Mouse (Mus musculus) lung, postnatal 0 days (tissue): ENCODE data around the gene Ell. TPM values are rescaled to one million over a fixed set of nuclear protein-coding genes. Genes with fewer than 3 reads are reported as not detected.
"Not testable (repeated sequence)": the region's sequence is repeated elsewhere in the genome, so short reads cannot be mapped to it uniquely, and the experiment has no call there.

ENCODE experiments used
- ATAC-seq: fragments of 200-750 bp; cut with Nextera tagmentation; 2 replicates; pipeline ENCODE4 v1.8.0; 2017; ENCODE audit warnings: moderate library complexity
- DNase-seq: peaks from one replicate; pipeline ENCODE4 v3.0.0-alpha.2; 2016; ENCODE audit warnings: low spot score
- H3K27ac ChIP-seq: fragments of 300-500 bp; sonication (generic); 2 replicates; pipeline ENCODE4 v1.5.1; 2014; ENCODE audit warnings: antibody characterized with exemption, mild to moderate bottlenecking, low read length, mixed read lengths
- H3K27me3 ChIP-seq: fragments of 300-500 bp; sonication (generic); replicated peaks from 2 replicates; pipeline ENCODE4 v1.6.1; 2014; ENCODE audit warnings: low read length, mixed read lengths; ENCODE audit not compliant: insufficient read depth
- H3K36me3 ChIP-seq: fragments of 300-500 bp; sonication (generic); 2 replicates; pipeline ENCODE4 v1.6.1; 2014; ENCODE audit warnings: low read length, mixed read lengths; ENCODE audit not compliant: insufficient read depth
- H3K4me1 ChIP-seq: fragments of 300-500 bp; sonication (generic); 2 replicates; pipeline ENCODE4 v1.6.1; 2014; ENCODE audit warnings: antibody characterized with exemption, low read depth, low read length, mixed read lengths; ENCODE audit not compliant: insufficient read depth
- H3K4me2 ChIP-seq: fragments of 300-500 bp; sonication (generic); replicated peaks from 2 replicates; pipeline ENCODE4 v1.6.1; 2014; ENCODE audit warnings: low read depth, mild to moderate bottlenecking, low read length, moderate library complexity, mixed read lengths
- H3K4me3 ChIP-seq: fragments of 300-500 bp; sonication (generic); 2 replicates; pipeline ENCODE4 v1.5.1; 2014; ENCODE audit warnings: low read depth, low read length
- H3K9ac ChIP-seq: fragments of 300-500 bp; sonication (generic); replicated peaks from 2 replicates; pipeline ENCODE4 v1.6.1; 2014; ENCODE audit warnings: low read depth, mild to moderate bottlenecking
- H3K9me3 ChIP-seq: fragments of 300-500 bp; sonication (generic); 2 replicates; pipeline ENCODE4 v1.6.1; 2016; ENCODE audit warnings: low read length, mixed read lengths
- CTCF ChIP-seq: IDR thresholded peaks from 2 replicates; pipeline ENCODE4 v1.5.1; 2016; ENCODE audit warnings: antibody characterized with exemption, mild to moderate bottlenecking
- EP300 ChIP-seq: IDR thresholded peaks from 2 replicates; pipeline ENCODE4 v1.6.1; 2016; ENCODE audit warnings: antibody characterized with exemption, mild to moderate bottlenecking, control low read depth
- WGBS: fragments of 180-500 bp; shearing (Covaris S2); extraction: QIAGEN DNeasy Blood & Tissue Kit; methylation state at CpG from one replicate; pipeline ENCODE4 v1.1.7; 2014; 5-methylcytosine and 5-hydroxymethylcytosine counted together
- polyA plus RNA-seq: library from polyadenylated mRNA; unstranded; fragments of >200 nt; fragmentation: Nextera tagmentation; extraction: Ambion mirVana; gene quantifications from 2 replicates; pipeline ENCODE4 v1.2.1, GENCODE M21; 2015

Gene Ell
- polyA plus RNA-seq, 1 experiment from 2014 or later, result 13.0 TPM

DNA sequence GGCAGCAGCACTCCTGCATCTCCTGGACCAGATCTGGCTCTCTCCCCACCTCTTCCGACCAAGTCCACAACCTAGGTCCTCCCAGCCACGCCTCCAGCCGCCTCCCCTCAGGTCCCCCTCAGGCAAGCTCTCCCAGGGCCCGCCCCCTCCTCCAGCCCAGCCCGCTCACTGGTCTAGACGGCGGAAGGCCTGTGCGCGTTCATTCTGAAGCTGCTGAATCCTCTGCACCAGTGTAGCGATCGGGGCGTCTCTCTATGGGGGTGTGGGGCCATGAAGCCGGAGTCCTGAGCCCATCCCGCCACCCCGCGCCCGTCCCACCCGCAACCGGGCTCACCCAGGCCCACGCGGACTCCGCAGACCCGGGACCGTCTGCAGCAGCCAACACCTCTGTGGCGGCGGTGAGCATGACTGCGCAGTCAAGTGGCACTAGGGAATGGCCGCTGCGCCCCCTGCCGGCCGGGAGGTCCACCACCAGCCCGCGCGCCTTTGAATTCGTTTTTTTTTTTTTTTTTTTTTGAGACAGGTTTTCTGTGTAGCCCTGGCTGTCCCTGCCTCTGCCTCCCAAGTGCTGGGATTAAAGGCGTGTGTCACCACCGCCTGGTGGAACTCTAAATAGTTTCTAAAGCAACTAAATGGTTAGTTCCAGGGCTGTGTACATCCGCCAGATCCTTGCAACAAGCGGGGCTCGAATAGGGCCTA lies 32.8 kb upstream of the Ell start, which contains the start of gene Rex1bd:
Gene Rex1bd, minus strand, starts transcription at position 425 of the 699 bp plus-strand sequence.
- Histone ChIP-seq H3K4me2 (peak within 1 kb of the TSS; percentile 71), H3K27ac (peak within 1 kb of the TSS; percentile 80), H3K9ac (peak within 1 kb of the TSS; percentile 62), H3K4me1 (peaks cover 22% of the 10 kb centered on the region), H3K36me3 (peaks cover 6% of the 10 kb centered on the region; the same call in 1 of the 2 replicates), H3K9me3 (no peaks in the 10 kb centered on the region), H3K27me3 (peaks cover 12% of the 10 kb centered on the region; the same call in 1 of the 2 replicates), H3K4me3 (peak within 1 kb of the TSS; percentile 76)
- peak; percentile 86 for ATAC-seq
- TF ChIP-seq CTCF (peak; percentile 88), EP300 (no peak)
- DNase-seq, result peak; percentile 97
- 5% methylated on average over 40 of the region's 40 CpGs for WGBS

DNA sequence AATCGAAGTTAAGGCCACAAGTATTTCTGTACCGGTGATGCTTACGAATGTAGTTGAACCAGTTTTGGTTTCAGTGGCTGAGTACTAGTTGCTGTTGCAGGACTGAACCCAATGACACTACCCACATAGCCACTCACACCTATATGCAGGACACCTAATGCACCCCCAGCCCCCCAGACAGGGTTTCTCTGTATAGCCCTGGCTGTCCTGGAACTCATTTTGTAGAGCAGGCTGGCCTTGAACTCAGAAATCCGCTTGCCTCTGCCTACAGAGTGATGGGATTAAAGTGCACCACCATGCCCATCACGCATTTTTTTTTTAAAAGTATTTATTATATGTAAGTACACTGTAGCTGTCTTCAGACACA lies 32.2 kb upstream of the Ell start:
- DNase-seq (no peak), ATAC-seq (no peak)
- Histone ChIP-seq H3K36me3 (peaks cover 6% of the 10 kb centered on the region; the same call in 1 of the 2 replicates), H3K4me3 (no peak overlapping the region), H3K27ac (no peak overlapping the region), H3K27me3 (peaks cover 8% of the 10 kb centered on the region; the same call in 1 of the 2 replicates), H3K4me2 (no peak overlapping the region), H3K9me3 (no peaks in the 10 kb centered on the region), H3K9ac (no peak overlapping the region), H3K4me1 (peaks cover 22% of the 10 kb centered on the region)
- 44% methylated on average over 5 of the region's 5 CpGs for WGBS
- TF ChIP-seq EP300, result no peak
- TF ChIP-seq CTCF, result no peak

DNA sequence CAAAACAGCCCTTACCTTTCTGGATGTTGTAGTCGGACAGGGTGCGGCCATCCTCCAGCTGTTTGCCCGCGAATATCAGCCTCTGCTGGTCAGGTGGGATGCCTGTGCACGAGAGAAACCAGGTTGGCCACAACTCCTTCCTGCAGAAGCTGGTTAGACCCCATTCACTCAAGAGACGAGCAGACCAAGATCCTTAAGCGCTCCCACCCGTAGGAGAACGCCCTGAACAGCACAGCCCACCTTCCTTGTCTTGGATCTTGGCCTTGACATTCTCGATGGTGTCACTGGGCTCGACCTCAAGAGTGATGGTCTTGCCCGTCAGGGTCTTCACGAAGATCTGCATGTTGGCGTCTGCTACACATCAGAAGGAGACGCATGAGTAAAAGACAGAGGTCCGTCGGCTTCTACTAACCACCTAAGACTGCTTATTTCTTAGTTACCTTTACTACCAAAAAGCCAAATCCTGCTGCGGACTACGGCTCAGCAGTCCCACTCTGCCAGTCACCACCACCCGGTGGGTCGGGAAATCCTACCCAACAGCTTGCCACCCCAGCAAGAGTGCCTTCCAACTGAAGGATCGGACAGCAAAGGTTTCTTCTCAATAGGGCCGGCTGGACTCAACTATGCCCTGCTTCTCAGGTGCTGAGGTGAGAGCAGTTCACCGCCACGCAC lies 29.8 kb upstream of the Ell start:
- Histone ChIP-seq H3K27me3 (no peaks in the 10 kb centered on the region), H3K9ac (peak overlapping the region; percentile 93), H3K27ac (peak overlapping the region; percentile 93), H3K36me3 (peaks cover 11% of the 10 kb centered on the region; the same call in 1 of the 2 replicates), H3K4me3 (peak overlapping the region; percentile 86), H3K9me3 (no peaks in the 10 kb centered on the region), H3K4me1 (peaks cover 19% of the 10 kb centered on the region; the same call in 1 of the 2 replicates), H3K4me2 (peak overlapping the region; percentile 82)
- ATAC-seq (no peak), DNase-seq (no peak)
- WGBS, result 7% methylated on average over 25 of the region's 25 CpGs
- TF ChIP-seq EP300 (no peak), CTCF (no peak)

DNA sequence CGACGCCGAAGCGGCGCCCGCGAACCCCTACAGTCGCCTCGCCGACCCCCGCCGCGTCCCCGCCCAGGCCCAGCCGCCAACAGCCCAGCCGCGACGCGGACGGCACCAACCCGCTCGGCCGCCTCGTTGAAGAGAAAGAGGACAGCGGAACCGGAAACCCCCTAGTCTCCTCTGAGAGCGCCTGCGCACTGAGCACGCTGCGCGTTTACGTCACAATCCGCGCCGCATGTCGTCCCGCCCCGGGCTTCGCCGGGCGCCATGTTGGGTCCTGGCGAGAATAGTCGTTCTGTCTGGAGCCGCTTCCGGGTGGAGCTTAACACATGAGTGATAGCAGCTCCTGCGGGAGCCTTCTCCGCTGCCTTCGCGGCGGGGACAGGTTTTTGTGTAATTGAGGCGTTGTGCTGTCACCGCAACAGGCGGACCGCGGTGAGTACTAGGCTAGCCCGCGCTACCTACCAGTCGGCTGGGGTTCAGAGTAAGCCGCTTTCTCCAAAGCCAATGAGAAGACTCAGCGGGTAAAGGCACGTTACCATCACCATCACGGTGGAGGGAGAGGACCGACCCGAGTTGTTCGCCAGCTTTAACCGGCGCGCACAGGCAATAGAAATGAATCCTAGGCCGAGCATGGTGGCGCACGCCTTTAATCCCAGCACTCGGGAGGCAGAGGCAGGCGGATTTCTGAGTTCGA lies 28.9 kb upstream of the Ell start, which contains the start of gene Uba52:
Gene Uba52, minus strand, starts transcription at position 574 of the 688 bp plus-strand sequence.
- Histone ChIP-seq H3K9ac (peak within 1 kb of the TSS; percentile 93), H3K4me1 (peaks cover 19% of the 10 kb centered on the region; the same call in 1 of the 2 replicates), H3K36me3 (peaks cover 11% of the 10 kb centered on the region; the same call in 1 of the 2 replicates), H3K4me3 (peak within 1 kb of the TSS; percentile 86), H3K27me3 (no peaks in the 10 kb centered on the region), H3K27ac (peak within 1 kb of the TSS; percentile 93), H3K9me3 (no peaks in the 10 kb centered on the region), H3K4me2 (peak within 1 kb of the TSS; percentile 82)
- ATAC-seq, result peak; percentile 88
- peak; percentile 99 for DNase-seq
- no peak for TF ChIP-seq CTCF
- peak; percentile 27; the same call in 1 of the 2 replicates for TF ChIP-seq EP300
- WGBS, result under 1% methylated on average over 70 of the region's 74 CpGs

DNA sequence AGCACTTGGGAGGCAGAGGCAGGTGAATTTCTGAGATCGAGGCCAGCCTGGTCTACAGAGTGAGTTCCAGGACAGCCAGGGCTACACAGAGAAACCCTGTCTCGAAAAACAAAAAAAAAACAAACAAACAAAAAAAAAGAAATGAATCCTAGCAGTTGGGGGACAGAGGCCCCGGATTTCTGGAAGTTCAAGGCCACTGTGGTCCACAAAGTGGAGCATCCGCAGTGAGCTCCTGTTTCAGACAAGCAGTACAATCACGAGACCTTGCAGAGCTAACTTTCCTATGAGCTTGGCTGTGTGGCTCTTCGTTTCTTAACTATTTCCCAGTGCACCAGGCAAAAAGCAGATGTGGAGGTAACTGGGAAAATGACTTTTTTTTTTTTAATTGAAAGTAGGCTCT lies 28.1 kb upstream of the Ell start:
- Histone ChIP-seq H3K4me3 (peak overlapping the region; percentile 86; the same call in 1 of the 2 replicates), H3K4me1 (peaks cover 13% of the 10 kb centered on the region; the same call in 1 of the 2 replicates), H3K36me3 (peaks cover 11% of the 10 kb centered on the region; the same call in 1 of the 2 replicates), H3K4me2 (peak overlapping the region; percentile 82), H3K9ac (peak overlapping the region; percentile 93; the same call in 1 of the 2 replicates)
- H3K27me3 ChIP-seq, H3K27ac ChIP-seq, ATAC-seq, DNase-seq, H3K9me3 ChIP-seq: not testable (repeated sequence)
- 80% methylated on average over 6 of the region's 6 CpGs for WGBS

DNA sequence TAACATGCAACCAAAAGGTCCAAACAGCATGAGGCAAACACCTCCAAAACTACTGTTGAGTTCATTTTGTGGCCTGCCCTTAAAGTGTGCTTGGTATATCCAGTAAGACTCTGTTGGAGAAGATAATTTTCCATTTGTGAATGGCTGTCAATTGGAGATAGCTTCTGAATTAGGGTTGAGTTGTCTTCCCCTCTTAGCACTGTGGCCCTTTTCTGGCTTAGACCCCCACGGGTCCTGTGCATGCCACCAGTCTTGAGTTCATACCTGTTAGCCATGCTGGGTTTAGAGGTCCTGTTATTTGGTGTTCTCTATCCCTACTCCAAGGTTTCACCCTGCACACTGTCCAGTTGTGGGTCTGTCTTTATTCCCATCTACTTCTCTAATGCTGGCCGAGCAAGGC lies 27.5 kb upstream of the Ell start:
- Histone ChIP-seq H3K9ac (no peak overlapping the region), H3K27me3 (no peaks in the 10 kb centered on the region), H3K4me2 (no peak overlapping the region), H3K4me1 (peaks cover 13% of the 10 kb centered on the region; the same call in 1 of the 2 replicates), H3K27ac (no peak overlapping the region), H3K9me3 (no peaks in the 10 kb centered on the region), H3K36me3 (peaks cover 11% of the 10 kb centered on the region; the same call in 1 of the 2 replicates), H3K4me3 (no peak overlapping the region)
- ATAC-seq (no peak), DNase-seq (no peak)
- TF ChIP-seq CTCF (no peak), EP300 (no peak)
- WGBS, result 100% methylated on average over 2 of the region's 2 CpGs
